Mouse (Mus musculus) lung, embryonic 14.5 days (tissue): Measurements from ENCODE around the gene Zscan12. TPM values are rescaled to one million over a fixed set of nuclear protein-coding genes. Genes with fewer than 3 reads are reported as not detected.
"Not testable (repeated sequence)": the region's sequence is repeated elsewhere in the genome, so short reads cannot be mapped to it uniquely, and the experiment has no call there.

Experiments used
- ATAC-seq: fragments of 200-750 bp; cut with Nextera tagmentation; 2 replicates; pipeline ENCODE4 v1.8.0; 2017; ENCODE audit warnings: mild to moderate bottlenecking, moderate TSS enrichment, moderate library complexity; ENCODE audit not compliant: insufficient read depth
- DNase-seq: peaks from one replicate; pipeline ENCODE4 v3.0.0-alpha.2; 2015
- H3K27ac ChIP-seq: fragments of 300-500 bp; sonication (generic); 2 replicates; pipeline ENCODE4 v1.5.1; 2014; ENCODE audit warnings: low read depth, mild to moderate bottlenecking, moderate library complexity
- H3K27me3 ChIP-seq: fragments of 300-500 bp; sonication (generic); 2 replicates; pipeline ENCODE4 v1.6.1; 2014; ENCODE audit warnings: low read length, control low read depth; ENCODE audit not compliant: insufficient read depth
- H3K36me3 ChIP-seq: fragments of 300-500 bp; sonication (generic); 2 replicates; pipeline ENCODE4 v1.6.1; 2014; ENCODE audit warnings: control low read depth; ENCODE audit not compliant: insufficient read depth
- H3K4me1 ChIP-seq: fragments of 300-500 bp; sonication (generic); 2 replicates; pipeline ENCODE4 v1.6.1; 2014; ENCODE audit warnings: antibody characterized with exemption, control low read depth; ENCODE audit not compliant: insufficient read depth
- H3K4me2 ChIP-seq: fragments of 300-500 bp; sonication (generic); 2 replicates; pipeline ENCODE4 v1.6.1; 2014; ENCODE audit warnings: mild to moderate bottlenecking
- H3K4me3 ChIP-seq: fragments of 300-500 bp; sonication (generic); 2 replicates; pipeline ENCODE4 v1.5.1; 2014; ENCODE audit warnings: low read depth, low read length
- H3K9ac ChIP-seq: fragments of 300-500 bp; sonication (generic); 2 replicates; pipeline ENCODE4 v1.6.1; 2014
- H3K9me3 ChIP-seq: fragments of 300-500 bp; sonication (generic); 2 replicates; pipeline ENCODE4 v1.6.1; 2016; ENCODE audit warnings: low read depth, low read length, control low read depth
- CTCF ChIP-seq: IDR thresholded peaks from 2 replicates; pipeline ENCODE4 v1.5.1; 2016; ENCODE audit warnings: antibody characterized with exemption, low read depth
- WGBS: fragments of 180-500 bp; shearing (Covaris S2); extraction: QIAGEN DNeasy Blood & Tissue Kit; methylation state at CpG from one replicate; pipeline ENCODE4 v1.1.7; 2014; 5-methylcytosine and 5-hydroxymethylcytosine counted together
- polyA plus RNA-seq: library from polyadenylated mRNA; unstranded; fragments of >200 nt; fragmentation: Nextera tagmentation; extraction: Ambion mirVana; gene quantifications from 2 replicates; pipeline ENCODE4 v1.2.1, GENCODE M21; 2014

Zscan12 gene
- polyA plus RNA-seq, 1 experiment from 2014 or later, result 14.1 TPM

DNA sequence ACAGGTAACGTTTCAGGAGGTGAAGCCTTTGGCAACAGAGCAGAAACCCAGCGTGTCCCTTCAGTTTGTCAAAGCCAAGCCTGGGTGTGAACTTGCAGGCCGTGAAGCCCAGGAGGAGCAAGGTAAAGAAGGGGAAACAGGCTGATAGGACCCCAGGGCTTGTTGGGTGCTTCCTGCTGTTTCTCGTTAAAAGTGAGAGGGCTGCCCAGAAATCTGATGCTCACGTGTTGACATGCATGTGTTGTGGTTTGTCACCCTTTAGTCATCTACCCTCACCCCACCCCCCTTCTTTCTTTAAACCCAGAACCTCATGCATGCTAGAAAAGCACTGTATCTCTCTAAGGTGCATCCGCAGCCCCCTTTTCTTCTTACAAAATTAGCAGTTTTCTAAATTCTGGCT lies 4.0 kb downstream of the Zscan12 start:
- Histone ChIP-seq H3K4me1 (peaks cover 3% of the 10 kb centered on the region; the same call in 1 of the 2 replicates), H3K9me3 (no peaks in the 10 kb centered on the region), H3K27me3 (no peaks in the 10 kb centered on the region), H3K27ac (no peak overlapping the region), H3K36me3 (peaks cover 39% of the 10 kb centered on the region), H3K4me2 (no peak overlapping the region), H3K9ac (no peak overlapping the region), H3K4me3 (no peak overlapping the region)
- 55% methylated on average over 6 of the region's 6 CpGs for WGBS
- no peak for TF ChIP-seq CTCF
- no peak for DNase-seq
- no peak for ATAC-seq

GRCm38 (mm10) chr13:21372700-21373099 lies 10.1 kb downstream of the Zscan12 start:
- Histone ChIP-seq H3K4me2 (no peak overlapping the region), H3K27me3 (no peaks in the 10 kb centered on the region), H3K9me3 (no peaks in the 10 kb centered on the region), H3K27ac (no peak overlapping the region), H3K4me1 (no peaks in the 10 kb centered on the region), H3K9ac (no peak overlapping the region), H3K4me3 (no peak overlapping the region), H3K36me3 (peaks cover 32% of the 10 kb centered on the region)
- no peak for TF ChIP-seq CTCF
- ATAC-seq, result no peak
- 87% methylated on average over 2 of the region's 2 CpGs for WGBS
- DNase-seq, result no peak

GRCm38 (mm10) chr13:21377773-21378172 lies 15.2 kb downstream of the Zscan12 start:
- no peak overlapping the region for H3K9ac ChIP-seq
- no peak for TF ChIP-seq CTCF
- H3K9me3 ChIP-seq, result no peaks in the 10 kb centered on the region
- WGBS, result 83% methylated on average over 2 of the region's 2 CpGs
- H3K4me2 ChIP-seq, result no peak overlapping the region
- no peak overlapping the region for H3K4me3 ChIP-seq
- H3K27ac ChIP-seq, result no peak overlapping the region
- H3K36me3 ChIP-seq, result no peaks in the 10 kb centered on the region
- H3K27me3 ChIP-seq, result no peaks in the 10 kb centered on the region
- no peaks in the 10 kb centered on the region for H3K4me1 ChIP-seq
- no peak for ATAC-seq
- DNase-seq, result no peak

- H3K9me3 ChIP-seq, result no peaks in the 10 kb centered on the region
- DNase-seq (no peak), ATAC-seq (no peak)
- no peak overlapping the region for H3K4me3 ChIP-seq
- H3K9ac ChIP-seq, result no peak overlapping the region
- H3K4me2 ChIP-seq, result no peak overlapping the region
- no peak for TF ChIP-seq CTCF
- H3K36me3 ChIP-seq, result peaks cover 74% of the 10 kb centered on the region
- no peaks in the 10 kb centered on the region for H3K4me1 ChIP-seq
- 92% methylated on average over 1 of the region's 1 CpGs for WGBS
- H3K27me3 ChIP-seq, result no peaks in the 10 kb centered on the region
- no peak overlapping the region for H3K27ac ChIP-seq
Measured at GRCm38 (mm10) chr13:21395211-21395610, 32.6 kb downstream of the Zscan12 start.

GRCm38 (mm10) chr13:21395623-21396022 lies 33.0 kb downstream of the Zscan12 start:
- DNase-seq, result no peak
- peaks cover 70% of the 10 kb centered on the region for H3K36me3 ChIP-seq
- no peak overlapping the region for H3K4me3 ChIP-seq
- H3K27me3 ChIP-seq, result no peaks in the 10 kb centered on the region
- TF ChIP-seq CTCF, result no peak
- H3K4me1 ChIP-seq, result no peaks in the 10 kb centered on the region
- no peaks in the 10 kb centered on the region for H3K9me3 ChIP-seq
- 90% methylated on average over 6 of the region's 6 CpGs for WGBS
- H3K9ac ChIP-seq, result no peak overlapping the region
- no peak overlapping the region for H3K27ac ChIP-seq
- ATAC-seq, result no peak
- H3K4me2 ChIP-seq, result no peak overlapping the region

GRCm38 (mm10) chr13:21396048-21396447 lies 33.4 kb downstream of the Zscan12 start:
- not testable (repeated sequence) for H3K4me3 ChIP-seq, H3K4me1 ChIP-seq, H3K4me2 ChIP-seq, H3K9me3 ChIP-seq, H3K27me3 ChIP-seq, DNase-seq, H3K9ac ChIP-seq, H3K27ac ChIP-seq
- ATAC-seq, result peak; percentile 38
- 91% methylated on average over 9 of the region's 18 CpGs for WGBS
- H3K36me3 ChIP-seq, result peaks cover 68% of the 10 kb centered on the region

DNA sequence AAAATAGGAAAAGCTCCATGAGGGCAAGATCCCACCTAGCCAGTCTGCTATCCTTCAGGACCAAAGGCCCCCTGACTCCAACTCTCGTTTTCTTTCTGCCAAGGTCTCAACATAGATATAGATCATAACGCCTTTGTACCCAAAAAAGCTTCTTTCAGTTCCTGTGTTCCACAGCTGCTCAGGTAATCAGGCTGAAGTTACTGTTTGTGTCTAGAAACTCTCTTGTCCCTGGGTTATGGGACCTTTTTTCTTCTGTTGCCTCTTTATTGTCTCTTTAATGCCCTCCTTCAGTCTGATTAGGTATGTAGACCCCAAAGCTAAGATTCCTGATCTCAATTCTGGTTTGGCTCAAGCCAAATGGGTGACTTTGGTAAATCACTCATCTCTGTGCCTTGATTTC lies 34.9 kb downstream of the Zscan12 start:
- Histone ChIP-seq H3K4me3 (no peak overlapping the region), H3K27ac (no peak overlapping the region), H3K36me3 (peaks cover 56% of the 10 kb centered on the region), H3K9ac (no peak overlapping the region), H3K4me2 (no peak overlapping the region), H3K27me3 (no peaks in the 10 kb centered on the region), H3K4me1 (0 out of 2 replicates have a peak, but pooled peaks cover 5% of the 10 kb centered on the region), H3K9me3 (no peaks in the 10 kb centered on the region)
- no peak for DNase-seq
- TF ChIP-seq CTCF, result no peak
- ATAC-seq, result no peak
- 75% methylated on average over 2 of the region's 2 CpGs for WGBS

GRCm38 (mm10) chr13:21401166-21401565 lies 38.5 kb downstream of the Zscan12 start:
- no peaks in the 10 kb centered on the region for H3K9me3 ChIP-seq
- H3K4me3 ChIP-seq, result peak overlapping the region; percentile 79
- 62% methylated on average over 3 of the region's 3 CpGs for WGBS
- H3K27ac ChIP-seq, result no peak overlapping the region
- H3K9ac ChIP-seq, result peak overlapping the region; percentile 93
- H3K36me3 ChIP-seq, result peaks cover 24% of the 10 kb centered on the region
- H3K27me3 ChIP-seq, result no peaks in the 10 kb centered on the region
- H3K4me1 ChIP-seq, result 0 out of 2 replicates have a peak, but pooled peaks cover 5% of the 10 kb centered on the region
- no peak for DNase-seq
- H3K4me2 ChIP-seq, result peak overlapping the region; percentile 76
- ATAC-seq, result no peak
- no peak for TF ChIP-seq CTCF
